Mouse (Mus musculus) embryonic fibroblast, embryonic 13.5 days (primary cell): Measurements from ENCODE around the gene Tmbim7.

Source experiments
- CTCF ChIP-seq: IDR thresholded peaks from 2 replicates; pipeline ENCODE4 v1.5.1; 2011; ENCODE audit warnings: mild to moderate bottlenecking, control low read depth, low read length, moderate library complexity, borderline replicate concordance; ENCODE audit not compliant: insufficient read depth
- POLR2A ChIP-seq: IDR thresholded peaks from 2 replicates; pipeline ENCODE4 v1.6.1; 2011; ENCODE audit warnings: low read depth, mild to moderate bottlenecking, control low read depth, low read length, moderate library complexity

DNA sequence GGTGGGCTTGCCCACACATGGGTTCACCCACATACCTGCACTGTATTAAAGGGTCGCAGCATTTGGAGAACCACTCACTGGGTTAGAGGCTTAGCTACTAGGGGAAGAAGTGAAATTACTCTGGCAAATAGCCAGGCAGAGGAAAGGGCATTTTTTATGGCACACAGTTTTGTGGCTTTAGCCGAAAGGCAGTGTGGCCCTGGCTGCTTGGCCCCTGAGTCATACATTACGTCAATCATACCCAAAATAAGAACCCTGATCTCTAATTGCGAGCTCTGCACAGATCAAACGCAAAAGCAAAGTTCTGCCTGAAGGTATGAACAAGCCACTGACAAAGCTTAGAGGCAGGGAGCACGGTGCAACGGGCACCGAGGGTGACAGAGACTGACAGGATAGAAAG, 37.3 kb downstream of the Tmbim7 start:
- TF ChIP-seq CTCF (no peak), POLR2A (no peak)
